Mouse (Mus musculus) olfactory bulb, adult 2 months (tissue): ENCODE measurements around the gene Gon7. TPM values are rescaled to one million over a fixed set of nuclear protein-coding genes. Genes with fewer than 3 reads are reported as not detected.

ENCODE experiments used
- H3K27ac ChIP-seq: fragments of 200-500 bp; 2 replicates; pipeline ENCODE4 v1.5.1; 2012; ENCODE audit warnings: low read depth, low read length; ENCODE audit not compliant: insufficient read depth
- H3K4me1 ChIP-seq: fragments of 200-500 bp; 2 replicates; pipeline ENCODE4 v1.6.1; 2012; ENCODE audit warnings: low read length; ENCODE audit not compliant: control insufficient read depth, insufficient read depth
- H3K4me3 ChIP-seq: fragments of 200-500 bp; 2 replicates; pipeline ENCODE4 v1.5.1; 2012; ENCODE audit warnings: mild to moderate bottlenecking, low read depth, low read length, moderate library complexity; ENCODE audit not compliant: insufficient read depth
- CTCF ChIP-seq: fragments of 200-500 bp; IDR thresholded peaks from 2 replicates; pipeline ENCODE4 v1.5.1; 2012; ENCODE audit warnings: low read depth, mild to moderate bottlenecking, low read length, moderate library complexity; ENCODE audit not compliant: insufficient read depth
- POLR2A ChIP-seq: fragments of 200-500 bp; IDR thresholded peaks from 2 replicates; pipeline ENCODE4 v1.6.1; 2012; ENCODE audit warnings: mild to moderate bottlenecking, low read depth, low read length, moderate library complexity; ENCODE audit not compliant: insufficient read depth
- WGBS: fragments of 180-500 bp; shearing (Covaris S2); methylation state at CpG from one replicate; pipeline ENCODE4 v1.1.7; 2018; 5-methylcytosine and 5-hydroxymethylcytosine counted together
- polyA plus RNA-seq: library from polyadenylated mRNA; stranded (reverse); fragments of >200 nt; gene quantifications from 2 replicates; pipeline ENCODE4 v1.2.4, GENCODE M21; 2012; ENCODE audit warnings: low replicate concordance; ENCODE audit not compliant: missing spikeins, insufficient read depth, insufficient read length

Gene Gon7
- polyA plus RNA-seq, 1 experiment, result not detected

DNA sequence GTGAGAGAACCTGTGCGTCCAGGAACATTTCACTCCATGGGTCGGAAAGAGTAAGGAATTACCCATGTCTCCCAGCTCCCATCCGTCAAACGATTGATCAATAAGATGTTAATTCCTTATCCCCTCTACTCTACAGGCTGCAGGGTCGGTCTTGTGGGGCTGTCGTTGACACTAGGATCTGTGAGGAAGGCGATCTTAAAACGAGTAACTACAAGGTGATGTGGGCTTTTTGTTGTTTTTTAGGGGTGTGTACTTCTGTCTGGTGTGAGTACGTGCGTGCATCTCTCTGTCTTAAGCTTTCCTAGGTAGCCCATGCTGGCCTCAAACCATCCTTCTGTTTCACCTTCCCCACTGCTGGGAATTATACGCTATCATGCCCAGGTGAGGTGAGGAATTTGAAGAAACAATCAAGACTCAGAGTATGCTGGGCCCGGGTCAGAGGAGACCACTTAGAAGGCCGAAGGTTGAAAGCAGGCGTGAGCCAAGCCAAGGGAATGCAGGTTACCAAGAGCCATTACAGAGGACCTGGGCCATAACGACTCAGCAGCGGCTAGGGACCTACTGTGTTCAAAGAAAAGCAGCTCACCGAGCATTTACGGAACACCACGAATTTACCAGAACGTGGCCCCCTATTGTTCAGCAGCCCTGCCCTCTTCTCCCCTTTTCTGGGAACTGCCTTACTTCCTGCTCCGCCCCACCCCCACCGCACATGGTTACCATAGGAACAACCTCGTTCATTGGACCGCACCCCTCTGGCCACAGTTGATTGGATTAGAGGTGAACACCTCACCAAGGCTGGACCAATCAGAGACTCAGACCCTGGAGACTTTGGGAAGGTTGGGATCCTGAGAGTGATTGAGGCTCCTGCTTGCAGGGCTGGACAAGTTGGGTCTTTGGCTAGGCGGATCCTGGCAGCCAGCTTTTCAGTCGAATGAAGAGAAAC, 27.5 kb downstream of the Gon7 start:
- H3K27ac ChIP-seq, result 0 out of 2 replicates have a peak overlapping the region, but pooled peaks have one; percentile 36
- H3K4me3 ChIP-seq, result no peak overlapping the region
- no peak for TF ChIP-seq POLR2A
- TF ChIP-seq CTCF, result no peak
- 45% methylated on average over 26 of the region's 26 CpGs for WGBS
- H3K4me1 ChIP-seq, result peaks cover 27% of the 10 kb centered on the region

DNA sequence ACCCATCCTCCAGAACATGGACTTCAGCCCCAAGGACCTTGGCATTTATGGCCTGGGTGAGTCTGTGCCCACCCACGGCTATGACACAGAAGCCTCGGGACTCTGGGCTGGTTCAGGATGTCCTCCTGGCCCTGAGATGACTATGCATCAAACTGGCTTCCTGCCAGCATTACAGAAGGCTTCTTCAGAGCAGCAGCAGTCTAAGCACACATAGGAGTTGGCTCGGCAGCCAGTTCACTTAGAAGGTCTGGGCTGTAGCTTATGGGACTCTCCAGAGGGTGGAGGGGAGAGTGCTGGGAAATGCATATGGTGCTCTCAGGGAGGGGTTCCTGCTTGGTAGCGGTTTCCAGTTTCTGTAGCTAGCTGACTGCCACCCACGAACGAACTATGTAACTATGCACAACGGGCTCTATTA, 31.8 kb downstream of the Gon7 start:
- peaks cover 29% of the 10 kb centered on the region for H3K4me1 ChIP-seq
- 46% methylated on average over 7 of the region's 7 CpGs for WGBS
- no peak overlapping the region; the same call in 1 of the 2 replicates for H3K27ac ChIP-seq
- no peak for TF ChIP-seq POLR2A
- TF ChIP-seq CTCF, result no peak
- H3K4me3 ChIP-seq, result no peak overlapping the region

DNA sequence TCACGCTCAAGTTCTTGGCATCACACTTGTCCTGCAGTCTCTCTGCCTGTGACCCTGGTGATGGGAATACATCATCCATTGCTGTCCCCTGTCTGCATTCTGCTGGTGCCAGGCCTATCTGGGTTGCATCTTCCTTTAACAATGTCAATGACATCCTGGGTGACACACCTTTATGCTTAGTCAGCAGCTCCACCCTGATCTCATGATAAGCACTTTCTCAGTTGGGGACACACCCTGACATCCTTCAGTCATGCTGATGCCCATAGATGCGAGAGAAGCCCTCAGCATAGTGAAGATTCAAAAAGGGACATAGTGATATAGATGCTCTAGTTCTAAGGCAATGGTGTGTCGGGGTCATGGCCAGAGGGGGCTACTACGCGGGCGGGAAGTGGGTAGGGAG, 32.5 kb downstream of the Gon7 start:
- WGBS, result 94% methylated on average over 6 of the region's 6 CpGs
- TF ChIP-seq CTCF (no peak), POLR2A (no peak)
- Histone ChIP-seq H3K27ac (peak overlapping the region; percentile 68), H3K4me1 (peaks cover 23% of the 10 kb centered on the region), H3K4me3 (no peak overlapping the region)

DNA sequence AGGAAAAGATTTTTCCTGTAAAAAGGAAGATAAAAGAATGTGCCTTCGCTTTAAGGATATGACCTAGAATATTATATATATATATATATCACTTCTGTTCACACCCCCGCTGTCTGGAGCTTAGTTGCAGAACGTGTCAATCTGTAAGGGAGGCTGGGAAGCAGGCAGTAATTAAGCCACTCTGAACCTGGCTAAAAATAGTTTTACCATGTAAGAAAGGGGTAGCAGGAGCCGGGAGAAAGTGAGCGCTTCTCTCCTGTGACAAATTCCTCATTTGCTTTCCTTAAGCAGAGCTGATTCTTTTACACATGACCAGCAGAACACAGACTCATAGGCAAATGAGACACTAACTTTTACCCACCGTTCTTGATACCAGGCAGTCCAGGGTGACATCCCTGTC, 33.7 kb downstream of the Gon7 start:
- Histone ChIP-seq H3K4me1 (peaks cover 22% of the 10 kb centered on the region), H3K27ac (no peak overlapping the region), H3K4me3 (no peak overlapping the region)
- 19% methylated on average over 6 of the region's 6 CpGs for WGBS
- TF ChIP-seq CTCF, result no peak

DNA sequence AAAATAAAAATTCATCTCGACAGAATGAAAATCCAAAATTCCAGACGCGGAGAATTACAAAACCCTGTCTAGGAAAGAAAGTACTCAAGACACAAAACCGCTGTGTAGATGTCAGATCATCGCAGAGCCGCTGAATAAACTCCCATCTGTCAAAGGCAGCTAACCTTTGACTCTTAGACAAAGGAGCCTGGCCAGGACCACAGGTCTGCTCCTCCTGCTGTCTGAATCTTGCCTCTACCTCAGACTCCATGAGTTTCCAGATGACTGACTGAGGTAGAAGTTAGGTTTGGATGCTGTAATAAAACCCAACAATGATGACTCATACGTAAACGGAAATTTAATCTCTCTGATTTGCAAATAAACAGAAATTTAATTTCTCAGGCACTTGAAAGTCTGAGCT, 34.6 kb downstream of the Gon7 start:
- no peak overlapping the region for H3K27ac ChIP-seq
- 80% methylated on average over 8 of the region's 8 CpGs for WGBS

DNA sequence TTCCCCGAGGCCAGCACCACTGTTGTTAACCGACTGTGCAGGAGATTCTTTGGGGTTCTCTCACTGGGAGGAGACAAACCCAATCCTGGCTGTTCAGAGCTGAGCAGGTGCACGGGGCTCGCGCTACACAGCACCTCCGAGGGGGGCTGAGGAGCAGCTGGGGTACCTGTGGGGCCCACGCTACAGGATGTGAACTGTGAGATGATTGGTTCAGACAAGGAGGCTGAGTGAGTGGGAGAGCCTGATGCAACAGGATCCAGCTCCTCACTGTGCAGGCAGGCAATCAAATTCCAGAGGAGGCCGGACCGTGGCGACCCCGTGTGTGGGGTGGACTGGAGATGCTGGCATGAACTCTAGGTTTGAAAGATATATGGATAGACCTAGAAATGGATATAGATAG, 35.2 kb downstream of the Gon7 start:
- H3K4me3 ChIP-seq, result no peak overlapping the region
- TF ChIP-seq CTCF, result no peak
- TF ChIP-seq POLR2A, result no peak
- peaks cover 22% of the 10 kb centered on the region for H3K4me1 ChIP-seq
- 70% methylated on average over 11 of the region's 11 CpGs for WGBS
- H3K27ac ChIP-seq, result no peak overlapping the region

More for the DNA sequence above, 34.6 kb downstream of the Gon7 start:
- peaks cover 22% of the 10 kb centered on the region for H3K4me1 ChIP-seq
- TF ChIP-seq POLR2A, result no peak
- TF ChIP-seq CTCF, result no peak
- no peak overlapping the region for H3K4me3 ChIP-seq

DNA sequence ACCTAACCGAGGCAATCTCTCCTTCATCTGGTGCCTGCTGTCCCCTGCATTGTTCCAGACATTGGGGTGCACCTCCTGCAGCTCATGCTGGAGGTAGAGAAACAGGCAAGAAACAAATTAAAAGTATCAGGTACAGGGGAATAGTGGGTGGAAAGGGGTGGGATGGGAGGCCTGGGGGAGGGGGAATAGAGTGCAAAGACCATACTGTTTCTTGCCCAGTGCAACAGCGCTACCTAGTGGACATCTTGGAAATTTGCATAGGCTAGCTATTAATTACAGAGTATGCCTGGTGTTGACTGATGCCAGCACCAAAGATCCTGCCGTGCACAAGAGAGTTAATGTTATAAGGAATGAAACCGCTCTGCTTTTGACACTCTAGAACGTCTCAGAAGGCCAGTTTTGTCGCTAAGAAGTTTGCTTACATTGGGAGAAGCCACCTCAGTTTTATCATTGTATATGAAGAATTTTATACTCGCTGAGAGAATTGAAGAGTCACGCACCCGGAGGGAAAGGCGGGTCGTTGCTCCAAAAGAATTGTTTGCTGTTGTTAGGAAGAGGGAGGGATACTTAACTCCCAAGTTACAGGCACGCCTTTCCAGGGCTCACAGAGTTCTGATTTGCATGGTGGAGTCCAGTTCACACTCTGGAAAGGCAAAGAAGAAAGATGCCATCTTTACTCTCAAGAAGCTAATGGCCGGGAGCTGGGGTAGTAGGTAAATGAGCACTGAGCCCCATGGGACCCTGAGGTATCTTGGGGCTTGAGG, 37.9 kb downstream of the Gon7 start:
- peaks cover 7% of the 10 kb centered on the region; the same call in 1 of the 2 replicates for H3K4me1 ChIP-seq
- no peak overlapping the region for H3K4me3 ChIP-seq
- TF ChIP-seq POLR2A, result no peak
- no peak for TF ChIP-seq CTCF
- H3K27ac ChIP-seq, result no peak overlapping the region
- WGBS, result 11% methylated on average over 13 of the region's 13 CpGs

DNA sequence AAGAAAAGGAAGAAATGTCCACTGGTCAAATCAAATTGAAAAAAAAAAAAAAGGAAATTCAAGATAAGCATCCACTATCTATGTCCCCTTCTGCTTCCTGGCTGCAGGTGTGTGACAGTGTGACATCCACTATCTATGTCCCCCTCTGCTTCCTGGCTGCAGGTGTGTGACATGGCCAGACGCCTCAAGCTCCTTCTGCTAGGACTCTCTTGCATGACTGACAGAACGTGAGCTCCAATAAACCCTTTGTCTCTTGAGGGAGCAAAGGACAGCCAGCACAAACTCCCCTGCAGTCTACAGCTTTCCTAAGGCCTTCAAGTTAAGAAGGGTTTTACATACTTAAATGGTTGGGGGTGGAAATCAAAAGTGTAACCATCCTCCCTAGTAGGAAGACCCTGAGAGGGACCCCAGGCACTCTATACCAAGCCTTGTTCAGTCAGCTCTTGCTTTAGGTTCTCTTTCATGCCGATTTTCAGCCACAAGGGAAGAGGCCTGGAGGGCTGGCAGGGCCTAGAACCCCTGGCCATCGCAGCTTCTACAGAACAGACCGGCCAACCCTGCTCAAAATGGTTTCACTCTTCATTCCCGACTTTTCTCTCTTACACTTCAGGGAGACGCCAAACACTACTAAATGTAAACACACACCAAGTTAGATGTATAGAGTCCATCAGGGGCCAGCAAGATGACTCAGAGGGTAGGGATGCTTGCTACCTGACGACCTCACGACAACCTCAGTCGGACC, 42.8 kb downstream of the Gon7 start:
- TF ChIP-seq POLR2A (no peak), CTCF (no peak)
- Histone ChIP-seq H3K4me1 (no peaks in the 10 kb centered on the region), H3K27ac (no peak overlapping the region), H3K4me3 (no peak overlapping the region)
- WGBS, result 94% methylated on average over 10 of the region's 10 CpGs
